Mouse (Mus musculus) lung, postnatal 25 days (tissue): ENCODE data around the gene Scn4b.

Source experiments
- DNase-seq: peaks from one replicate; pipeline ENCODE4 v3.0.0; 2022; ENCODE audit warnings: low spot score

Gene Scn4b

DNA sequence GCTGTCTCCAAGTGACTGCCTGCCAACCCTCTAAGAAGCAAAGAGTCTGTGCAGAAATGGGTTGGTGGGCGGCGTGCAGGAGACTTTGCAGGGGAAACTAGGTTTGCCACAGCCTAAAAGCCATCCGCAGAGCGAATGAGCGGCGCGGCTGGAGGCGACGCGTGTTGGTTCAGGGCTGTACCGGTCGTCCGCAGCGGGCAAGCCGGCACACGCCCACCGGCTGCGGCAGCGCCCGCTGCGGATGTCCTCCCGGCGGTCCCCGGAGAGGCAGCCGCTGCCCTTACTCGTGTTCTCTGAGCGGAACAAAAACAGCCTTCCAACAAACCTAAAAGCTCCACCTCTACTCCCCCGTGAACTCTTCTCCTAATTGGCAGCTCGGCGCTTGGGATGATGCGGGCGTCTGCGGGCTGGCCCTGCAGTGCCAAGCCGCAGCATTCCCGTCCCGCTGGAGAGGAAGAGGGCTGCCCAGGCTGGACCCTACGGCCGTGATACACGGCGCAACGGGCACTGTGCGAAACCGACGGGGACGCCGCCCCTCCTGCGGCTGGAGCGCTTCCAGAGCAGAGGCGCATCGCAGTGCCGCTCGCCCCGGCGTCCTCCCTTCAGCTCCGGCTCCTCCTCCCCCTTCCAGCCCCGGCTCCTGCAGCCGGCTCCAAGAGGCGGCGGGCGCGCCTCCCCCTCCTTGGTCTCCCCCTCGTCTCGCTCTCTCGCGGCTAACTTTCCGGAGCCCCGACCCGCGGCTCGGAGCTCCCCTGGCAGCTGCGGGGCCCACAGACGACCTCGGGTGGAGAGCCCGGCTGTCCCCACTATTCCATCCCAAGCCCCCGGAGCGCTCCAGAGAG, at the start of gene Scn4b:
Gene Scn4b (plus strand): TSS at position 205 of the 842 bp plus-strand sequence.
- no peak for DNase-seq

DNA sequence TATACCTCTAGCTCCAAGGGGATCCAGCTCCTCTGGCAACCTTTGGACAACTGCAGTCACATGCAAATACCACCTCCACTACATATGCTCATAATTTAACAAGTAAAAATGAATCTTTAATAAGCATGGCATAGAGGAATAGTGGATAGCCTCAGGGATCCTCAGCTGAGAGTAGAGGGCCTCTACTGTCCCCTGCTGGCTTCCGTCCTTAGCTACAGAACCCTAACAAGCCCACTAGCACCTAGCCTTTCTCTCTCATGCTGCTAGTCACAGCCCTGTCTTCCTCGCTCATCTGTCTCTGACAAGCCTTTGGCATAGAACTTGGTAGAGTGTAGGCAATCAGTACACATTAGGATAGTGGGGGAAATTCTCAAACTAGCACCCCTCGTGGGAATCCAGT, 47.4 kb upstream of the Scn4b start:
- DNase-seq, result no peak

DNA sequence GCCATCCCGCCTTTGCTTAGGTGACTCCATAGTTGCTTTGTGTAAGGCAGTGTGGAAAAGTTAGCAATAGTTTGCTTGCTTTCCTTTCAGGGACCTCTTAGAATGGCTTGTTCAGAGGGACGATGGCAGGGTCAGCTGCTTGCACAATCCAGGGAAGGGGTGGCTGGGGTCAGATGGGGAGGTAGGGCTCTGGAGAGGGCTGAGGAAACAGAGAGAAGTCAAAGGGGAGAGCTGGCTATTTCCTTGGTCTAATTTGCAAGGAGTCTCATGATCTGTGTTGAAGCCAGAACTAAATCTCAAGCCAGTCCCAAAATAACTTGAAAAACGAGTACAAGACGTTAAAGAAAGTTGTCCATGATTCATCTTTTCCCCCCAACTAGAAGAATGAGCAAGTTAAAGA, 45.6 kb upstream of the Scn4b start:
- peak; percentile 26 for DNase-seq

DNA sequence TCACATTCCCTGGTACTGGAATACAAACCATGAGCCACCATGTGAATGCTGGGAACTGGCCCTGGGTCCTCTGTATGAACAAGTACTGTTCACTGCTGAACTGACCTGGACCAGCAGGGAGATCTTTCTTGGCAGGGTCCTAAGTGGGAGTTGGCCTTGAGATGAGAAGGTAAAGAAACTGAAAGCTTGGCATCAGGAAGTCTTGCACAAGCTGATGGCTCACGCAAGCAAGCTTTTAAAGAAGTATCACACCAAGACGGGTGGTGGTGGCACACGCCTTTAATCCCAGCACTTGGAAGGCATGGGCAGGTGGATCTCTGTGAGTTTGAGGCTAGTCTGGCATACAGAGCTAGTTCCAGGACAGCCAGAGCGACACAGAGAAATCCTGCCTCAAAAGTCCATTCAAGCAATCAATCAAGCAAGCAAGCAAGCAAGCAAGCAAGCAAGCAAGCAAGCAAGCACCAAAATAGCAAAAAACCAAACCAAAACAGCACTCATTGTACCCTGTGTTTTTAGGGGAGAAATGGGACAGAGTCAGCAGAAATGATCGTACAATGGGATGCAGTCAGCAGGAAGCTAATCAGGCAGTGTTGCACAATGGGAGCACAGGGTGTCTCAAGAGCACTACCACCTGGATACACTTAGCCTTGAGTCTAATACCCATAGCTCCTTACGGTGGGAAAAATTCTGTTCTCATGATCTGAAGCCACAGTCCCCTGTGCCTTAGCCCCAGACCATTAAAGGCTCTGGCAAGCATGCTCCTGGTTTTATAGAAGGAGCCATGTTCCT, 42.9 kb upstream of the Scn4b start:
- peak; percentile 51 for DNase-seq

DNA sequence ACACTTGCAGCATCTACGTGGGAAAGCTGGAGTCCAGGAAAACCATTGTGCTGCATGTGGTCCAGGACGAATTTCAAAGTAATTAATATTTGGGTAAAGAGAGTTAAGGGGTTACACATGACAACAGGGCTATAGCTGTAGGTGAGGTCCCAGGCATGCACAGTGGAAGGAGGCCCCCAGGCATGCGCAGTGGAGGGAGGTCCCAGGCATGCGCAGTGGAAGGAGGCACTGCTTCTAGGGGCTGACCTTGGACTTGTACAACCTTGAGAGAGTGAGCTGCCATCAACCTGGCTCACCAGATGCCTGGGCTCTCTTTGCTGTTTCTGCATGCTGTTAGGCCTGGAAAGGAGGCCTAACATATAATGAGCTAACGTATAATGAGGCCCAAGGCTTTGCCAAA, 40.3 kb upstream of the Scn4b start:
- DNase-seq, result no peak

DNA sequence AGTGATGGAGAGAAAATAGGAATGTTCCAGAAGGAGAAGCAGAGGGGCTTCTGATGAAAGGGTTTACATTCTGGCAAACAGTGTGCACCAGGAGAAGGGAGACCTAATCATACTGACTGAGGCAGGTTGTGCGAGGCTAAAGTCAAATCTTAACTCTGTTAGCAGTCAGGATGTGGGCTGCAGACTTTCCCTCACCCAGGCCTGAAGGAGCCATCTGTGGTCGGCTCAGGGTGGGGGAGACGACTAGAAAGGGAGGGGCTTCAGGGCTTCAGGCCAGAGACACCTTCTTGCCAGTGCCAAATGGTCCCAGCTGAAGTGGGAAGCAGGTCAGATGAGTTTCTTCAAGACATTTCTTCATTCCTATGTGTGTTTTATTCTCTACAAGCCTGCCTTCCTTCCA, 39.8 kb upstream of the Scn4b start:
- no peak for DNase-seq

DNA sequence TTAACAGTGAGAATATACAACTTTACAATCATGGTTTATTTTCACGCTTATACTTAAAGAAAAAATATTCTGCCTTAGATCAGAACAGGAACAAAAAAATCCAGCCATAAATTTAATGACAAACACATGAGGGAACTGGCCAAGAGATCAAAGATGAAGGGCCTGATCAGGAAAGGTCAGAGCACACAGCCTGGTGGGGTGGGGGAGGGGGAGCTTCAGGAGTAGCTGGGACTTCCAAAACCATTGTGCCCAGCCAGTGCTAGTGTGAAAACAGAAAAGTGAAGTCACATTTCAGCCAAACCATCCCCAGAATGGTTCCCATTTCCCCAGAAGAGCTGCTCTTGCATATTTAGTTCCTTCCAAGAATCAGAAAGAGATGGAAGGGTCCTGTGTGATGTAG, 35.7 kb upstream of the Scn4b start:
- no peak for DNase-seq

DNA sequence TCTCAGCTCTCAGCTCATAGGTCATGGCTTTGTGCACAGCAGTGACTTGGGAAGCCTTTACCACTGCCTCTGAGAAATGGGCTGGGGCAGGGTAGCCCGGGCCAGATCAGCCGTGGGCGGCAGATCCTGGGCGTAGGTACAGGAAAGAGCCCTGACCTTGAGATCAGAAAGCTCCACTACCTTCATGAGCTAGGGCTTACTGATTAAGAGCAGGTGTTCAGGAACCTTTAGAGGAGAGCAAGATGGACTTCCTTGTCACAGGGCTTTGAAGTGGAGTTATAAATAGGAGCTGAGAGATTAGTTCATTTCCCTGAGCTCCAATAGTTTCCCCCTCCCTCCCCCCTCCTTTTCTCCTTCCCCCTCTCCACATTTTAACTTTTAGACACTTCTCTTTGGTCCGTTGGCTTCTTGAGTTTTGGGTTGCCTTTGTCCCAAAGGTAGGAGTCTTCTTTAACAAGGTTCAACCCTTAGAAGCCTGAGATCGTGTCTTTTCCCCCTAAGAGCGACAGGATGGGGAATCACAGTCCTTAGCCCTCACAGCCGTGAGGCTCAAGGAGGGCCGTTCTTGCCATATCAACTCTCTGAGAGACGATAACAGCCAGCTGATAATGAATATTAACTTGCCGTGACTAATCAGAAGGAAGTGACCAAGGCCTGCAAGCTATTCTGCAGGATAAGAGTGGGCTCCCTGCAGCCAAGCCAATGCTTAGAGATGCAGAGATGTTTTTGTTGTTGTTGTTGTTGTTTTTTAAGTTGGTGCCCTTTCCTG, 34.8 kb upstream of the Scn4b start:
- DNase-seq, result no peak

DNA sequence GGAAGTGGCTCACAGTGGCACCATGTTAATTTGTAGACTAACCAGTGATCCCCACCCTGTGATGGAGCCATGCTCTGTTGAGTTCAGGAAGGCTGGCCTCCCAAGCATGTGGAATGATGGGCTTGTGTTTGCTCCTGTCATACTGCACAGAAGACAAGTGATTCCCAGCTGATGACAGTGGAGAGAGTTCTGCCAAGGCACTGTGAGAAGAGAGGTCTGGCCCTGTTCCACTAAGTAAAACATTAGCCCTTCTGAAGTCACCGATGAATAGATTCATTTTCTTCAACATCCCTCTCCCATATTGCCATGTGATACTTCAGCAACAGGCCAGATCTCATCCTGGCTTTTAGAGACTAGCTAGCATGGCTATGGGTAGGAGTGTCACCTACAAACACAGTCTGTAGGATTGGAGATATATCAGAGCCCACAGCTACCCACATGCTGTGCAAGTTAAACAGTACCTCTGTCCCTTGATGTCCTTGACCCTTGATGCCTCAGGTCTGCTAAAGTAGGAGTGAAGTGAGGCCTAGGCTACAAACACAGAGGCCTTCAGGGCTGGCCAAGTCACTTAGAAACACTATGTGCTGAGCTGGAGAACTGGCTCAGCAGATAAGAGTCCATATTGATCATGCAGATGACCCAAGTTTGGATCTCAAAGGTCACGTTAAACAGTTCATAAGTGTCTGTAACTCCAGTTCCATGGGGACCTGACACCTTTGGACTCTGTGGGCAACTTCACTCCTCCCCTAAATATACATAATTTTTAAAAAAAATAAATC, 32.4 kb upstream of the Scn4b start:
- DNase-seq, result no peak

DNA sequence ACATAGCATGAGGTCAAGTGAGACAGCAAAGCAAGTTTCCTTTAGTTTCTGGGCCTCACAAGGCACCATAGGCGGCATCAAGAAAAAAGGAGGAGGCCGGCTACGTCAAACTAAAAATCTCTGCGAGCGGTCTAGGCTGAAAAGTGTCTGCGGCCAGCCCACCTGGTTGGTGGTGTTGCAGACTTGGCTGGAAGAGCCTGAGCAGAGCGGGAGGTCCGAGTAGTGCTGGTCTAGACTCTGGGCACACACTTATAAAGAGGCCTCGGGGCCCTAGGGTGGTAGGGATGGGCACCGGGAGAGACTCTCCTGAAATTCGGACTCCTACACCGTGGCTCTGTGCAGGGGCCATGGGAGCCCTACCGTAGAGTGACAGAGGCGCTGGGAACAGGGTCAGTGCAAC, 22.5 kb upstream of the Scn4b start:
- DNase-seq, result no peak

DNA sequence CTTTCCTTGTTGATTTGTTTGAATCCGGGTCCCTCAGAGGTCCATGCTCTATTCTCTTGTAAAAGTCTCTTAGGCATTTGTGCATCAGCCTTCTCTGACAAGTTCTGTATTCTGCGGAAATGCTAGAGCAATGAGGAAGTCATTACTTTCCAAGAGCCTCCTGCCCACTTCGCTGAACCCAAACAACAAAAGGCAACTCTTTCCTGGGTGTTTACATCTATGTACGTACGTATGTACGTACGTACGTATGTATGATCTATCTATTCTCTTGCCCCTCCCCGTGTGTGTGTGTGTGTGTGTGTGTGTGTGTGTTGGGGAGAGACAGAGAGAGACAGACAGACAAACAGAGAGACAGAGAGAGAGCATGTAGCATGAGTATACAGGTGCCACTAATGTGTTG, 21.4 kb upstream of the Scn4b start:
- no peak for DNase-seq

DNA sequence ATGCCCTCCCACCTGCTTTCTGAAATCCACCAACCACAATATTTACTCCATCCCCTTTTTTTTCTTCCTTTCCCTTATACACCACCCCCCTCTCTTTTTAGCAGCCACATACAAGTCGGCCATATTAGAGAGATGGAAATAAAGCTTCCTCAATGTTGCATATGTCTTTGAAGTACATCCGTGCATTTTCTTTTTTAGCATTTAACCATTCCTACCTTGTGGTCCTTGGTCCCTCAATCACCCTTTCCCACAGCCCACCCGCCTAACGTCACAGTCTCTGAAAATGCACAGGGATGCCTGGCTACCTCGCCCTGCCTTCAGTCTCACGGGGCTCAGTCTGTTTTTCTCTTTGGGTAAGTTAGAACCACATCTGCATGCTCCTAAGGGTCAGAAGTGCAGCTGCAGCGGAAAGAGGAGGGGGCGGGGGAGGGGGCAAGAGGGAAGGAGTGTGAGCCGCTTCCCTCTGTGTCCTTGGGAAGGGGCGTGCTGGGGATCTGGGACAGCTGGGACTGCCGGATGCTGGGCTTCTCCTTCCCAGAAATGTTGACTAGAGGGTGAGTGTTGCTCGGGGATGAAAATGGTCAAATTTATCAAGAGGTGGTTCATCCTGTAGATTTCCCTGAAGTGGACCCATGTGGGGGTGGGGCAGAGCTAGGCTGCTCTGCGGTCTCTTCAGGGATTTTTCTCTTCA, 20.3 kb upstream of the Scn4b start, which contains the start of gene Scn2b:
Gene Scn2b (plus strand): TSS at position 42 of the 691 bp plus-strand sequence.
- DNase-seq, result no peak

DNA sequence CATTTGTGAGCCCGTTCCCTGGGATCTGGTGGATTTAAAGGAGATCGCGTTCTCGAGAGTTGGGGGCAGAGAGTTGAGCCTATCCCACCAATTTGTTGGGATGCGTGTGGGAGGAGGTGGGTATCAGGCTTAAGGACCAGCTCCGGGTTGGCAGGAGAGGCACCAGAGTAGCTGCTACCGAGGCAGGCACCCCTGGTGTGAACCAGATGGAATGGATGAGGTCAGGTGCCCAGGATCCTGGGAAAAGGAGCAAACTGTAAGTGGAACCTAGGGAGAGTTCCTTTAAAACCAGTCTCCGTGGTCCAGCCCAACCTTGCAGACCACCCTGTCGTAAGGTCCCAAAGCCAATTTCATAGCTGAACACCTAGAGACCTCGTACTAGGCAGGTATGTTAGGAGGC, 19.6 kb upstream of the Scn4b start:
- no peak for DNase-seq

DNA sequence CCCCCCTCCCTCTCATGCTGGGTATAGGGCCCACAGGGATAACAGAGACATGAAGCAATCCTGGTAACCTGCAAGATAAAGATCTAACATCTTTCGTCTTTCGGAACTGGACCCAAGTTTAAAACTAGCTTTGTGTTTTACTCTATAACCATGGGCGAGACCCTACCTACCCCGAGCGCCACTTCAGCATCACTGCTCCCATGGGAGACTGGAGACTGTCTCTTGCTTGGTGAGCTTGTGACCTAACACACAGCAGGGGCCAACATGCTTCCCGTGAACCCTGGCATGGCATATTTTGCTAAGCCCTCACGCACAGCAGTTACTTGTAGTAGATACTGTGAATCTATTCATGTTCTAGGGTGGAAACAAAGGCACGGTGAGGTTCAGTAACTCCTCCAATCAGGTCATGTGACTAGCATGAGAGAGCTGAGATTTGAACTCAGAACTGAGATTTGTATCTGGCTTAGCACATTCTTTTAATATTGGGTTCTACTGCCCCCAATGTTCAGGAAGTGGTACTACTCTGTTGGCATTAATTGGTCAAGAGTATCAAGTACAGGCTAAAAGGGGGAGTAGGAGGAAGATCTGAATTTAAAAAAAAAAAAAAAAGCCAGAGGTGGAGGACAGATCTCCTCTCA, 18.8 kb upstream of the Scn4b start:
- DNase-seq, result no peak

DNA sequence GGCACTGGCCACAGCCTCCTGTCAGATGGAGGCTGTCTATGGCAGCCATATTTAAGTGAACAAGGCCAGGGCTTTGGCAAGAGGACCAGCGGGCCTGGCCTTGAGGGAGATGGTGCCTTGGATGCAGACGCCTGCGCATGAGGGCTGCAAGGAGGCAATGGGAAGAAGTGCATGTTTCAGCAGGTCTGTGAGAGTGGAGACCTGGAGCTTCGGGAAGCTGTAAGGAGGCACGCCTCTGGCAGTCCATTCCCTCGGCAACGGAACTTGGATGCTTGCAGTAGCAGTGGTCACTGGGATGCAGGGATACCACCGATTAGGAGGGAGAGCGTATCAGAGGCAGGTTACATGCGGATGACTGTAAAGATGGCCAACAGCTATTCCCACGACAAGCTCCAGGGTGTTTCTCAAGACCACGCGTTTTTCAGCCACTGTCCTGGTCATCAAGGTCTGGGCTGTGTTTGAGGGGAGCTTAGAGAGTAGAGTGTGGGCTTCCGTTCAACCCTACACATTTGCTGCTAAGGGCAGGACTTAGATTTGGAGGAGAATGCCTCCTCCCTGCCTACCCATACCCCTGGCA, 18.2 kb upstream of the Scn4b start:
- no peak for DNase-seq

DNA sequence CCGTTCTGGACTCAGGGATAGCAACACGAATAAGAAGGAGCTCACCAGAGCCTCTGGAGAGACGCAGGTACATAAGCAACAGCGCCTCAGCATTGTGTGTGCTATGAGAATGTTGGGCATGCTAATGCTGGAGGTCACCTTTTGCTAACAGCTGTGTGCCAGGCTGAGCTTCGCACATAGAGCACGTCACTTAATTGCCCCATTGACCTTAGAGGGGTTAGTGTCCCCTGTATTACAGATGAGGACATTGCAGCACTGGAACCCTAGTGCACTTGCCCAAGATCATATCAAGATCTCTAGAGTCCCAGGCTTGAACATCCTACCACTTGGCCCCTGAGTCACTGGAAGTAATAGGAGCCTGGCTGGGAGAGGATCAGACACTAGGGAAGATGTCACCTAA, 17.6 kb upstream of the Scn4b start:
- DNase-seq, result no peak

DNA sequence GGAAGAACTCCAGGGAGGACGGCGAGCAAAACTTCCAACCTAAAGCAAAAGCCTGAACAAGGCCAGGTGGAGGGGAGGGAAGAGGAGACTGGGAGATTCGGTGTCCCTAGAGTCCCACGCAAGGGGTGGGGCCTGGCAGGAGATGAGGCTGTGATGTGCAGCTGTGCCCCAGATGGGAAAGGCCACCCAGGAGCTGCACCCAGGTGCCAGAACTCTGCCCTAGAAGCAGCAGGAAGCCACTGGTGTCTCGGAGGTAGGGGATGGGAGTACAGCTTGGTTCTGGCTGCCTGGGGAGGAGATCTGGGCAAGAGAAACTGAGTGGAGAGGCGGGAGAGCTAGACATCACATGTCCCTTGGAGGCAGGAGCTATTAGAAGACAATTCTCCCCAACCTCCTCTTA, 17.2 kb upstream of the Scn4b start:
- DNase-seq, result no peak

DNA sequence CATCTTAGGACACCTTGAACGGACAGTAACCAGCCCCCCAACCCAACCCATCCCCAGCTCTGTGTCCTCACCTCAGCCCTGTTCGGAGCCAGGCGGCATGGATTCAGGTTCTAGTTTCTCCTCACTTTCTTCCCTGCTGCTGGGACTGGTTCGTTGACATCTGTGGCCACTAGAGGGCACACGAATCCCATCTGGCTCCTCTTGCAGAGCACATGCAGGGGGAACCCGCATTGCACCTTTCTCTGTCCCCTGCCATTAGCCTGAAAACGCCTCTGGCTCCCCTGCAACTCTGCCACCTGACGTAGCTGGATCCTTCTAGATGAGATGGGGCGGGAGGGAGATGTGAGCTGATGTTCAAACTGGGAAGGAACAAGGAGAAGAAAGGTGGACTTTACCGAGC, 16.4 kb upstream of the Scn4b start:
- DNase-seq, result peak; percentile 79

DNA sequence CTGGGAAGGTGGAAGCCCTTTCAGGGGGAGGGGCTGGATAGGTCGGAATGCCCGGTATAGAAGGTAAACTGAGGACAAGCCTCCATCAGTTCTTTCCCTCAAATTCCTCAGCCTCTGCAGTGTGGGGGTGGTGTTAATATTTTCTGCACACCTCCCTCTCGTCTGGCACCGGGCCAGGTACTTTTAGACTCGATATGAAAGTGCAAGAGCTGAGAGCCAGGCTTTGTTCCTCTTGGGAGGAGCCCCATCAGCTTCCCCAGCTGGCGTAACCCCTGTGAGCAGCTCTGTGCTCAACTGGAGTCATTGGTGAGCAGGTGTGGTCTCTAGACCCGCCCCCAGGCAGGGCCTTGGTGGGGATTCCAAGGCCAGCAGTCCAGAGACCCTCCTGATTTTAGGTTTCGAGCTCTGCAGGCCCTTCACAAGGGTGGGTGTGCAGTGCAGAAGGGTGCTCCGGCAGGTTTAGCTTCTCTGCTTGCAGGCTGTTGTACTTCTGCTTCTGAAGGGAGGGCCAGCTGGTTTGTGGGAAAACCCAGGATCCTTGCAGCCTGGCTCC, 15.9 kb upstream of the Scn4b start:
- peak; percentile 64 for DNase-seq

DNA sequence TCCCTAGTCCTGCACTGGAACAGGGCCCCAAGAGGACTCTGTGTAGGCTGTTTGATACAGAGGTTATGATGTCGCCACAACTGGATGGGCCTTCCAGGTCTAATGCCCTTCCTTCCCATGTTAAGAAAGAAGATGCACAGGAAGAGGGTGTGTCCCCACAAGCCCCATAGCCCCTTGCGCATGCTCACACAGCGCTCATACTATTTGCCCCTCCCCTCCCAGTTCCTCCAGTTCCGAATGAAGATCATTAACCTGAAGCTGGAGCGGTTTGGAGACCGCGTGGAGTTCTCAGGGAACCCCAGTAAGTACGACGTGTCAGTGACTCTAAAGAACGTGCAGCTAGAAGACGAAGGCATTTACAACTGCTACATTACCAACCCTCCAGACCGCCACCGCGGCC, 13.0 kb upstream of the Scn4b start:
- no peak for DNase-seq
